Mouse (Mus musculus): ENCODE measurements around the gene Larp4. TPM values are rescaled to one million over a fixed set of nuclear protein-coding genes. Genes with fewer than 3 reads are reported as not detected.
A peak's percentile ranks its signal among the peaks of the same experiment; 100 is the strongest.

Gene Larp4
- polyA plus RNA-seq, 1 experiment from 2014 or later = 46.4 TPM

DNA sequence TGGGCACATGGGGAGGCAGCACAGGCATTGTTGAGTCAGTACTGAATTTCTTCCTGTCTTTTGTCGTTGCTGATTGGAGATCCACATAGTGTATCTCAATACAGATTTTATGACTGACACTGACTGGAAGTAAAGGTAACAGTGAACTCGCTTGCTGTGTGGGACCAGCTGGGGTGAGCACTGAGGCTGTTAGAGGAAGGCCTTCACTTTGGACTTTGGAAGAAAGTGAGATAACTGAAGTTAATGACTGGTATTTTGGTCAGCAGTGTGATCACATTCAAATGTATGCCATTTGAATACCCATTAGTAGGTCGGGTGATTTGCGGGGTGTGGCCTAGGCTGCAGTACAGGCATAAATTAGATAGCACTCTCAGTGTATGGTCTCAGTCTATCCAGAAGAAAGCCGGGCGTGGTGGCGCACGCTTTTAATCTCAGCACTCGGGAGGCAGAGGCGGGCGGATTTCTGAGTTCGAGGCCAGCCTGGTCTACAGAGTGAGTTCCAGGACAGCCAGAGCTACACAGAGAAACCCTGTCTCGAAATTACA is 93.4 kb downstream of the Larp4 start:
- Histone ChIP-seq H3K4me3 (replicated peaks) (no peak overlapping the region), H3K4me1 (replicated peaks) (peaks cover 17% of the 10 kb centered on the region), H3K4me2 (replicated peaks) (no peak overlapping the region), H3K36me3 (no peaks in the 10 kb centered on the region), H3K27me3 (replicated peaks) (no peaks in the 10 kb centered on the region), H3K27ac (no peak overlapping the region; the same call in 1 of the 2 replicates), H3K9me3 (no peaks in the 10 kb centered on the region), H3K9ac (no peak overlapping the region)
- 81% methylated on average over 13 of the region's 13 CpGs for WGBS
- peak; percentile 78 for ATAC-seq

Other genes with a start within 250 kb of the Larp4 start
- 187 and 218 TPM in 2 replicates for gene Cox14, start 244.4 kb upstream of the Larp4 start, polyA plus RNA-seq (2015; fragmentation: Nextera tagmentation; extraction: Ambion mirVana)
- gene Cers5, start 197.2 kb upstream of the Larp4 start, polyA plus RNA-seq (2015; fragmentation: Nextera tagmentation; extraction: Ambion mirVana) = 48.1 and 49.5 TPM in 2 replicates
- gene Lima1, start 94.6 kb upstream of the Larp4 start, polyA plus RNA-seq (2015; fragmentation: Nextera tagmentation; extraction: Ambion mirVana) = 86.5 and 96.4 TPM in 2 replicates
- not detected in 2 replicates for gene Fam186a, start 3.0 kb upstream of the Larp4 start, polyA plus RNA-seq (2015; fragmentation: Nextera tagmentation; extraction: Ambion mirVana)
- 7.6 and 8.1 TPM in 2 replicates for gene Dip2b, start 68.6 kb downstream of the Larp4 start, polyA plus RNA-seq (2015; fragmentation: Nextera tagmentation; extraction: Ambion mirVana)

Measured in intestine, embryonic 15.5 days (tissue).